Mouse (Mus musculus) small intestine, adult 2 months (tissue): ENCODE measurements around the gene Hcn1.

ENCODE experiments used
- CTCF ChIP-seq: fragments of 200-500 bp; IDR thresholded peaks from 2 replicates; pipeline ENCODE4 v1.5.1; 2012; ENCODE audit warnings: low read depth, mild to moderate bottlenecking, control low read depth, inconsistent platforms, low read length, moderate library complexity, mixed read lengths; ENCODE audit not compliant: insufficient replicate concordance, insufficient read length; ENCODE audit errors: extremely low read depth
- POLR2A ChIP-seq: fragments of 200-500 bp; IDR thresholded peaks from 2 replicates; pipeline ENCODE4 v1.6.1; 2012; ENCODE audit warnings: low read depth, mild to moderate bottlenecking, control low read depth, inconsistent platforms, low read length, moderate library complexity

GRCm38 (mm10) chr13:117999767-118000488 is 397.8 kb downstream of the Hcn1 start:
- TF ChIP-seq POLR2A (no peak), CTCF (no peak)
